Mouse (Mus musculus) layer of hippocampus, postnatal 10 days (tissue): ENCODE measurements around the gene Nudt22. TPM values are rescaled to one million over a fixed set of nuclear protein-coding genes. Genes with fewer than 3 reads are reported as not detected.
A peak's percentile ranks its signal among the peaks of the same experiment; 100 is the strongest.

Source experiments
- DNase-seq, 2 experiments: peaks; one replicate each; pipeline ENCODE4 v3.0.0; 2021; ENCODE audit warnings: low spot score in 2 of 2
- total RNA-seq, 2 experiments: library from RNA; stranded (reverse); gene quantifications; 2 replicates each; pipeline ENCODE4 v1.2.3; 2021

Nudt22 gene
- total RNA-seq, 2 experiments from 2014 or later = 10.2 to 11.3 TPM

DNA sequence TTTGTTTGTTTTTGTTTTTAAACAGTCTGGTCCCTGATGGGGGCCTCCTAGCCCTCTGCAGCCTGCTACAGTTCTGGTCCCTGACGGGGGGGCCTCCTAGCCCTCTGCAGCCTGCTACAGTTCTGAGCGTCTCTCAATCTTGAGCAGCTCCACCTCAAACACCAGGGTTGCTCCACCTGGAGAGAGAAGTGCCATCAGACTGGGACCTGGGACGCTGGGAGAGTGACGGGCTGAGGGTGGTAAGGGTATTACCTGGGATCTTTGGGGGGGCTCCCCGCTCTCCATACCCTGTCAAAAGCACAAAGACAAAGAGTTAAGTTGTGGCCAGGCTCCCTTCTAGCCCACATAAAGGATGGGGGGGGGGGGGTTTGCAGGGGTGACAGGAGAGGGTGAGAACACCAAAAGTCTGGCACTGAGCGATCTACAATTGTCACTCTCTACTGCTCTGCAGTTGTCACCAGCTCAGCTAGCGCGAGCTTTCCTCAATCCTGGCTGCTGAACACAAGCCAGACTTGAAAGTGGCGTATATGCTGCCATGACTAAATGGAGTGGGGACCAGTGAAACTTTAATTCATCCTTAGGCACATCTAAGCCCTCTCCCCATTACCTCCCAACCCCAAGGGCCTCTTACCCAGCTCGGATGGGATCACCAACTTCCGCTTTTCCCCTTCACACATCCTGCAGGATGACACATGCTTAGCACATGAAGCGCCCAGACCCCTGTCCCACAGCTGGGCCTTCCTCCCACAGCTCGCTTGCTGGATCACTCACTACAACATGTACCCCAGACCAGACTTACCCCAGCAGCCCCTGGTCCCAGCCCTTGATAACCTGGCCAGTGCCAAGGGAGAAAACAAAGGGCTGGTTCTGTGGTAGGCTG, 17.9 kb downstream of the Nudt22 start:
- peak in 1 of 2 experiments; percentile 40 for DNase-seq

DNA sequence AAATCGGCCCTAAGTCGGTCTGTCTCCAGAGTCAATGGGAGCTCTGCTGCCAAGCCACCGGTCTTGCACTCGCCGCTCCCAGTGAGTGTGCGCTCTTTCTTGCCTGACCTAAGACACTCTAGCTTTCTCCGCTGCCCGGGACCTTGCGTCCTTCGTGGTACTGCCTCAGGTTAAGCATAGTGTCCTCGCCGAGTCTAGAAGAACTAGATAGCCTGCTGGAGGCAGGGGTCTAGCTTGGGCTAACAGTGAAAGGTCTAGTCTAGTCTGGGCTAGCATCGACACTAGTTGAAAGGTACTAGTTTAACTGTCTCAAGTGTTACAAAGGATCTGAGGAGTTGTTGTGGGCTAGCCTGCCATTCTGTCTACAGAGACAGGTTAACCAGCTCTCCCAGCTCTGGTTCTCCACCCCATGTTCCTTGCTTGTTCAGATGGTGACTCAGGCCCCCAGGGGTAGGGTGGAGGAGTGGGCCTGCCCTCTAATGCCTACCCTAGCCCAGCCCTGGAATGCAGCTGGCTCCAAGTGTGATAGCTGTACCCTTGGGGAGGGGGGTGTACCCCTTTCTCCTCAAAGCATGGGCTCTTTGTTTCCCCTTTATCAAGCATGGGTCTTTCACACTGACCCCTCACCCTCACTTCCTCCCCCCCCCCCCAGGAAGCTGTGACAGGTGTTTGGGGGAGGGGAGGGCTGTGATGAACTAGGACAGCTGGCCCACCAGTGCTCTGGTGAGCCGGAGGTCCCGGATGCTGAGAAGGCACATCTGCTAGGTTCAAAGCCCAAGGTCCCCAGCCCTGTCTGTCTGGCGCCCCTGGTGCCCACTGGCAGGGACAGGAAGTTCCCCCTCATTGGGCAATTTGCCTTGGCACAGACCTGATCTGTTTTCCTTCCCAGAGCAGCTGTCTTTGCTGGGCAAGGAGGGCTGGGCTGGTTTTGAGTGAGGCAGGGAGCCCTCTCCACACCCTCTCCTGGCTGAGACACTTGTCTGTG, 20.1 kb downstream of the Nudt22 start, which contains the start of gene Plcb3:
Gene Plcb3 (minus strand): TSS at position 934 of the 985 bp plus-strand sequence.
- peak; percentile 83 for DNase-seq

DNA sequence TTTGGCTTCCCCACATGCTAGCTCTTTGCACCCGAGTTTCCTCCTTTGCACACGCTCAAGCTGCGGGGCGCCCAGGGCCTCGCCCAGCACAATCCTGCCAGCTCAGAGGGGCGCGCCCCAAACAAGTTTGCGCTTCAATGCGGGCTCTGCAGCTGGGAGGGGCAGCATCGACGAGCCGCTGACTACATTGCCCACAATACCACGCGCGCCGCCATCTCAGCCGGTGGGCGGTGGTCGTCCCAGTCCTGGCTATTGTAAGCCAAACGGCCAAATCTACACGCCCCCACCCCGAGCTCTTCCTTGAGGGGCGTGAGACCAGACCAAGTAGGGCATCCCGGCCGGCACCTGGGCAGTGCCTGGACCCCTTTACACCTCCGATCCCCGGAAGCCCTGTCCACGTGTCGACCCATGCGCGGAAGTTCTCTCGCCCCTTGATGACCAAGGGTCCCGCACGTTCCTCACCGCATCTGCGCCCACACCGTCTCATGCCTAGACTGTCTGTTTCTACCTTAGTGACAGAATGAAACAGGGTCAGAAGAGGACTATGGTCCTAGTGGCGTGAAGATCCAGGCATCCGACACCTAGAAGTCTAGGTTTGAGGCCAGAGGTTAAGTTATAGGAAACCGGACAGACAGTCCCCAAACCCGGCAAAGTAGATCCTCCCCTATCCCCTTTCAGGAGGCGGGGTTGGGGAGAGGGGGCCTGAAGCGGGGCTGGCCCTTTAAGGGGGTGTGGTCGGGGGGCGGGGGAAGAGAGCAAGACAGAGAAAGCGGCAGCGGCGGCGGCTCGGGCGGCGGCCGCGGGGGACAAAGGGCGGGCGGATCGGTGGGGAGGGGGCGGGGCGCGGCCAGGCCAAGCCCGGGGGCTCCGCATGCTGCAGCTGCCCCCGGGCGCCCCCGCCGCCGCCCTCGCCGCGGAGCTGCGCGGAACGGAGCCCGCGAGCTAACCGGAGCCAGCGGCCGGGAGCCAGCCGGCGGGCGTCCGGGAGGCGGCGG, 21.4 kb downstream of the Nudt22 start, which contains the start of gene Ppp1r14b:
Gene Ppp1r14b (plus strand): TSS at position 758 of the 995 bp plus-strand sequence.
- DNase-seq = peak; percentile 72 to 82

DNA sequence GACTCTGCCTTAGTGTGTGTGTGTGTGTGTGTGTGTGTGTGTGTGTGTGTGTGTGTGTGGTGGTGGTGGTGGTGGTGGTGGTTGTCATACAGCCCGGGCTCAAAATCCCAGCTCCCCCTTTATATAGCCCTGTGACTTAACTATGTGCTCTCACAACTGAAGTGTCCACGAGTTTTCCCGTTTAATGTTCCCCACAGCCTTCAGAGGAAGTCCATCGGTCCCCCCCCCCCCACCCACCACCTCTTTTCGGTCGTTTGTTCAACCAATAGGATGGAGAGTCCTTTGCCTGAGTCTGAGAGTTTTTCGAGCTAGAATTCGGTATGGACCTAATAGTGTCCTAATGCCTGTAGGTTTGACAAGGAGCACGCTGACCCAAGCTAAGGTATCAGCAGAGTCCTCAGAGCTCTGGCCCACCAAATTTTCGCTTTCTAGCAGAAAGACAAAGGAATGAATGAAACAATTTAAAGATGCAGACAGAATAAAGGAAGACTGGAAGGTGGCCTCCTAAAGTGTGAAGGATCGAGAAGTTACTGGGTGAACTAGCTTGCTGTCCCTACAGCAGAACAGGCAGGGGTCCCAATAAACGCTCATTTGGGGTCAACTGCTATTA, 22.2 kb downstream of the Nudt22 start:
- DNase-seq = no peak

DNA sequence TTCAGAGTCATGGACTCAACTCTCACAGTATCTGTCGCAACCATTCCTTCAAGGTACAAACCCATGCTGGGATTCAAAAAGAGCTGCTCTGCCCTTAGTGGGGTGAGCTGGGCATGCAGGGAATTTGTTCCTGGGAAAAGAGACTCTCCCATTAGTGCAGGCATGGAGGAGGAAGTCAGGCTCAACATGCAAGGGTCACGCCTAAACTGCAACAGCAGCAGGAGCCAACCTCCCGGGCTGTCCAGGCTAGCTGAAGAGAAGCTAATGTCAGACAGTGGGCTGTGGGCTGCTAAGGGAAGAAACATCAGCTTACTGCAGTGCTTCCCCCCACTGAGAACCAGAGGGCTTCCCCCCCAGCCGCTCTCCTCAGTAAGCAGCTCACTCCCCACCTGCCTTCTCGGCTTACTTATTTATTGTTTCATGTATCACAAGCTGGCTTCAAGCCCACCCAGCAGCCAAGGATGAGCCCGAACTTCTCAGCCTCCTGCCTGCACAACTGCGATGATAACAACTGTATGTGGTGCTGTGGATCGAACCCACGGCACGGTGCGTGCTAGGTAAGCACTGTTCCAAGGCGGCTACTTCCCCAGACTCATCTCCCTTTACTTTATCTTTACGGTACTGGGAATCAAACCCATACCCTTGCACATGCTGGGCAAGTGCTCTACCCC, 23.5 kb downstream of the Nudt22 start:
- no peak for DNase-seq

DNA sequence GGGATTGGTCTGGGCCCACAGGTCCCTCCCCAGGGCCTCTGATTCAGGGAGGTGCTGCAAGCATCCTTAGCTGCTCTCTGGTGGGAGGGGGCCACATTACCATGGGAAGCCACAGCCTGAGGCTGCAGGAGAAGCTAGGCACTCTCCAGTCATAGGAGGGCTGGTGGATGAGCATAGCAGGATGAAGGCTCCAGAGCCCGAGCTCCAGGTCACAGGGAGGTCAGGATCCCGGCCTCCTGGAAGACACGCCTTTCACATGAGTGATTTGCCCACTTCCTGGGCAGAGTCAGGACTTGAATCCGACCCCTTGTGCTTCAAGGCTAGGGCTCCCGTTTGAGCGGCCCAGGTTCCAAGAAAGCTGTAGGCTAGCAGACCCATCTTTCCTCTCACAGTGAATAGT, 24.3 kb downstream of the Nudt22 start:
- no peak for DNase-seq

DNA sequence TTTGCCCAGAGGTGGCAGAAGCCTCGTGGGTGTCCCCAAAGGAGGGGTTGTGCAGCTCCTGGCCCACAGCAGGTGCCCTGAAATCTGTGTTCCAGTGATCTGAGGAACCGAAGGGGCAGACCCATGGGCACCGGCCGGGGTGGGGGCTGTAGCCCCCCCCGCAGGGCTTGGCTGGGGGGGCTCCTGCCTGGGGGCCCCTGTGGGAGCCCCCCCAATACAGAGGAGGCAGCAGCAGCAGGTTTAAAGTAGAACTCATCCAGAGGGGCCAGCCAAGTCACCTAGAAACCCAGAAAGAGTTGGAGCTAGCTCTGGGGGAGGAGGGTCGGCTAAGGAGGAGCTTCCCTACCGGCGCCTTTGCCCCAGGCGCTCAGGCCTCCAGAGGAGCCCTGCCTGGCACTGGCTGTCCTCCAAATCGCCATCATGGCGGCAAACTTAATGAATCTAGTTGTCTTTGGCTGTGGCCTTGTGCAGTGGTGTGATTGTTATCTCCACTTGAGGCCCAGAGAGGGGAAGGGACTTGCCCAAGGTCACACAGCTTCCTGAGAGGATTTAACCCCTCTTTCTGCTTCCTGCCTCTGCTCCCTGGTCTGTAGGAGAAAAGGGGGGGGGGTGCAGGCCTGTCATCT, 25.3 kb downstream of the Nudt22 start:
- DNase-seq = no peak

DNA sequence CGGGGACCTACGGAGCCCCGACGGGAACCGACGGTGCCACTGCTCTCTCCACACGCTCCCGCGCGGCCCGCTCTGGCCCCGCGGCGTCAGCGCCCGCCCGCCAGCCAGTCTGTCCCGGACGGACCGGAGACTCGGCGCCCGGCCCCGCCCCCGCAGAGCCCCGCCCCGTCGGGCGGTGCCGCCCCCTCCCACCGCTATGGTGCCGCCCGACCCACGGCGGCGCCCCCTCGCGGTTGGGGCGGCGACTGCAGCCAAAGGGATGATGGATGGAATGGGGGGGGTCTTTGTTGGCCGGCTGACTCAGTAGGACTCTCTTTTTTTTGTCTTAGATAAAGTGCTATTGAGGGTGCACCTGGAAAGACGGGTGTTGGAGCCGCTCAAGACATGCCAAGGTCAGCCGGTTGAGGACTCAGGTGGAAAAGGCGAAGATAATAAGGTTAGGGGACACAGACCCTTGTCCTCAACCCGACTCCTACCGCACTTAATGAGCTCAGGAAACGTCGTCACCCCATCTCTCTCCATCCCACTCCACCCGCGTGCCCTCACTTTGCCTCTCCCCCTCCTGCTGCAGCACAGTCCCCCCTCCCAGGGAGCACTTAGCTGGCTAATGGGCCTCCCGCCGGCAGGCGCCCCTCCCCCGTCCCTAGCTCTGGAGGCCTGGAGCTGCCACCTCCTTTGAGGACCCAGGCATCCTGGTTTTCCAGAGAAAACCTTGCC, 26.1 kb downstream of the Nudt22 start:
- peak; percentile 53 to 72 for DNase-seq

DNA sequence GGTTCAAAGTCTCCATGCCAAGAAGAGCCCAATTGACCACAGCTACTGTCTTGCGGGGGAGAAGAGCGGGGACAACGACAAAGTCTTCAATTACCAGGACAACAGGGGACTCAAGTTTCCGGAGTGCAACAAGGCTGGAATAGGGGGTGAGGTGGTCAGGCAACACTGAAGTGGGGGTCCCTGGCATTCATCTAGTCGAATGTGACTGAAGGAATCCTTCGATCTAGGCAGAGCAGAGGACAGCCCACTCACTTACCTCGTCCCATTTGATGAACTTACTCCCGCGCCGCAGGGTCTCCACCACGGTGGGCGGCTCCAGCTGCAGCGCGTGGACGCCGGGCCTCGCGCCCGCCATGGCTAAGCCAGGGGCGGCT, 26.6 kb downstream of the Nudt22 start:
- DNase-seq = no peak

DNA sequence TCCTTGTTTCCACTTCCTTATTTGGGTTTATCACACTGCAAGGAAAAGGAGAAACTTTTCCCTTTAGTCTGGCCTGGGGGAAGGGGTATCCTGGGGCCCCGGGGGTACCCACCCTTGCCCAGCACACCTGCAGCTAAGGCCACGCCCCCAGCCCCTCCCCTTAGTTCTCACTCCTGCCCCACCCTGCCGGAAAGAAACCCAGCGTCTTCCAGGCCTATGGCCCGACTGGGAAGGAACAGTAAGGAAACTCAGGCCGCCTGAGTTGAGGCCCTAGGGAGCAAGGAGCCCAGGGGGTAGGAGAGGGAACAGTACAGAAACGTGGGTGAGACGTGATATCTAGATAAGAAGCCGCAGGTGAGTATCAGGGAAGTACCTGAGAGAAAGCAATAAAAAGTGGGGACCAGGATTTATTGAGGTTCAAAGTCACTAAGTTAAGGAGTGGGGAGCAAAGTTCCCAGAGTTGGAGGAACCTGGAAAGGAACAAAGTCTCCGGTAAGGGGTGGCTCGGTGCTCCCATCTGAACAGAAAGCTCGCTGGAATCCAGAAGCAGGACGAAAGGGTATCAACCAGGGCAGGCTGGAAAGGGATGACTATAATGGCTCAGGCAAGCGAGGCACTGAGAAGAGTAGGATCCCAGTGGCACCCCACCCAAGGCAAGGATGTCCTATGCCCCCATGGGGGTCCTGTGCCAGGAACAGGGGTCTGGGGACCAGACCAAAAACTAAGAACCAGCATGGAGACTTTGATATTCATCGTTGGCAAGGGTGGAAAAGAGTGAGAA, 27.2 kb downstream of the Nudt22 start:
- no peak for DNase-seq

DNA sequence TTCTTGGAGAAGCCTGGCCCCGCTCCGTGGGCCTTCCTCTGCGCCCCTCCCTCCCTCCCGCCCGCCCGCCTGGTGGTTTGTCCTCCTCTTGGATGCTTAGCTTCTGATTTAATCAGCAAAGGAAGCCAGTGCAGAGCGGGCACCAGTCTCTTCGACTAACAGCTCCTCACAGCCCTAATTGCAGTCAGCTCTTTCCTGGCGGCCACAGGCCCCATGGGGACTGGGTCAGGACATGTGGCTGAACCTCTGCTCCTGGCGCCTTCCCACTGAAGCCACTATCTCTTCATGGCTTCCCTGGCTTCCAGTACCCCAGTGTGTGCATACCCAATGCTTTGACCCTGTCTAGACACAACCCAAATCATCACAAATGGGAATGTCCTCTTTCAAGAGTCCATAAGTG, 39.5 kb downstream of the Nudt22 start:
- no peak for DNase-seq

DNA sequence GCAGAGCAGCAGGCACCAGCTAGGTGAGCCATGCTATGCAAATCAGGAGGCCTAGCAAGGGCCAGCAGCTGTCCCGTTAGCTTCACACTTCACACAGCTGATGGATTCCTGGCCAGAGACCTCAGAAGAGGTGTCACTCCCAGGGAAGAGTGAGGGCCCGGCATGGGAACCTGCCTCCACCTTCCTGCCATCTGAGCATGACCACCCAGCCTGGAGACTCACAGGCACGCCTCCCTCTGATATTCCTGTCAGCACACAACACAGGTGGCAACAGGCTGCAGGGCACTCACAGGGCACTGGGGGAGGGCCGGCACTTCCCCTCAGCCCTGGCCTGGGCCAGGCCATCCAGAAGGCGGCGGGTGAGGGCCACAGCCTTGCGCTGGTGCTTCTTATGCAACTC, 40.5 kb downstream of the Nudt22 start:
- no peak for DNase-seq

DNA sequence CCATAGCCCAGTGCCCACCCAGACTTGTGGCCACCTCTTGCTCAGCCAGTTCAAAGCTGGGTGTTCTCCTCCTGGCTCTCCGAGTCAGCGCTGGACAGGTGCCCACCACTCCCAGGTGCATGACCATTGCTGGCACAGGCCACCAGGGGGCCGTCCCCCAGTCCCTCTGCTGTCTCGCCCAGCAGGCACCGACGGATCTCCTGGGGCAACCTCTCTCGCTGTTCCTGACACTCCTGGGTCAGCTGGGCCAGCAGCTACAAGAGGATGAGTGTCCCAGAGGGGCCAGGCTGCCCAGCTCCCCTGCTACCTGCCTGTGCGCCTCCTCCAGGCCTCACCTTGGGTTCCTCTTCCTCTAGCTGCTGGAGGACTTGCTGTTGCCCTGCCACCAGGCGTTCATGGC, 41.9 kb downstream of the Nudt22 start:
- peak in 1 of 2 experiments; percentile 46 for DNase-seq

DNA sequence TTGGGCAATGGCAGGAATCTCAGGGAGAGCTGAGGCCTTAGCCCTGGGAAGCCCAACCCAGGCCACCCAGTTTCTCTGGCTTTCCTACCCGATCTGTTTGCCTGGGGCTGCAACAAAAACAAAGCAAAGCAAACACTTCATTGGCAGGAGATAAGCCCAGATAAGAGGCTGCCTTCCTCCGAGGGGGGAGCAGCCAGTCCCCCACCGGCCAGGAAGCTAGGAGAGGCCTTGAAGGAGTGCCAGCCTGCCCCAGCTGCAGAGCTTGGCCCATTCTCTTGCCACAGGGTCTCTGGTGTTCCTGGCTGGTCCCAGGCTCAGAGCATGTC, 43.2 kb downstream of the Nudt22 start:
- no peak for DNase-seq

DNA sequence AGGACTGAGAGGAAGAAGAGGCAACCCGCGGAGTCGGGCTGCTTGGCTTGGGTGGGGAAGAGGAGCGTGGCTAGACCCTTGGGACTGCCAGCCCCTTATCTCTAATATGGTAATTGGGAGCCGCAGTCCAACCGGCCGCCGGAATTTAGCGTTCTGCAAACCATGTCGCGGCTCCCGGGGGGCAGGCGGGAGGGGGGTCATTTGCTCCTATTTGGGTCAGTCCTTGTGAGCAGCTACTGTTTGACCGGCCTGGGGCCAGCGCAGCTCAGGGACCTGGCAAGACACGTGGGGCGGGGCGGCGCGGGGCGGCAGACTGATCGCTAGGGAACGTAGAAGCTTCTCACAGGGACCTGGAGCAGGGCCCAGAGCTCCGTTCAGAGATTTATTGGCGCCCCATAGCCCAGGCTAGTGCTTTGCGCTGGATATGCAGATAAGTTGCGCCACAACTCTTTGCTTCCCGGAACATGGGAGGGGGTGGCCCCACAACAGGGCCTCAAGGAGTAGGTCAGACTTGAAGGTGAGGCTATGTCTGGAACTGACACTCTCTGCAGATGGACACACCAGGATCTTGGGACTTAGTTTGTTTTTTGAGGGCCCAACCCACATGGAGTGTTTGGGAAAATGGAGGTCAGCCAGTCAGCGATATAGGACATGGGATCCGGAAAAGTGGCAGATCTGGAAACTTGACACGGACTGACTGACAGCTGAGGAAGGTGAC, 43.8 kb downstream of the Nudt22 start:
- DNase-seq = peak; percentile 74 to 82

DNA sequence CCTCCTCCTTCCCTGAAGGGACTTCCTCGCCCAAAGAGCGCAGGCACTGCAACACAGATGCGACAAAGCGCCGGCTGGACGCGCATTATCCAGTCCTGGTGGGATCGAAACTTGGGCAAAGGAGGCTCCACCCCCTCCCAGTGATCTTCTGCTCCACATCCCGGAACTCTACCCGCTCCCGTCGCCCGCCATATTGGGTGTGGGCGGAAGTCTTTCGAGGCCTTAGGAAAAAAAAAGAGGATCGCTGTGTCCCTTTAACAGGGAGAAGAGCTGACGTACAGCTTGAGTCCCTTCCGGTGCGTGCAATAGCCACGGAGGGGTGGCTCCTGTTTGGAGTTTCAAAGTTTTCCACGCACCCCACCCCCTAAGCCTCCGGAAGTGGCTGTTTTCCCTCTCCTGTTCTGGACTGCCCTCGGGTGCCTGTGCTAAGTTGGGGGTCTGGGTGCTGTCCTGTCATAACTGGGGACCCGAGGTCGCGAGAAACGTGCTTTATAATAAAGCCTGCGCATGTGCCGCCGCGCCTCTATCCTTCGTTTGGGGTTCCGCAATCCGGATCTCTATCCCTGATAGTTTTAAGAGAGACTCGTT, 44.4 kb downstream of the Nudt22 start:
- DNase-seq = peak; percentile 90 to 91
